Mouse (Mus musculus): ENCODE measurements around the gene Ctsd. TPM values are rescaled to one million over a fixed set of nuclear protein-coding genes. Genes with fewer than 3 reads are reported as not detected.

Ctsd gene
- polyA plus RNA-seq, 1 experiment from 2014 or later, result 183 TPM

DNA sequence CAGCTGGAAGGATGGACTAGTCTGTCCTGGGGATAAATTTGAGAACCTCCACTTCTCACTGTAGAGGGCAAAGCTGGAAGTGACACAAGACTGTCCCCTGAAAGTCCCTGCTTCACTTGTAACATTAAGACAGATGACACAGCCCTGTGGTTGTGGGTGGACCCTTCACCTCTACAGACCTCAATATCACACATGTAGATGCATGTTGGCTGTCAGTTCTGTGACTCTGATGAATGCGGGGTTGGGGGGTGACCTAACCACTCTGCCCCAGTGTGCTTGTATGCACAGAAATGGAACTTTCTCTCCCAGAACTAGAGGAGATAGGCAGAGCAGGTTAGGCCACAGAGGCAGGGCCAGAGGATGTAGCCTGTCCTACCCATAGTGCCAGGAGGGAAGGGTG, 8.8 kb upstream of the Ctsd start:
- H3K4me3 ChIP-seq, result no peak overlapping the region
- peaks cover 10% of the 10 kb centered on the region for H3K4me1 ChIP-seq
- H3K36me3 ChIP-seq, result no peaks in the 10 kb centered on the region
- no peak overlapping the region for H3K4me2 ChIP-seq (replicated peaks)
- 91% methylated on average over 1 of the region's 1 CpGs for WGBS
- ATAC-seq (ENCODE audit: low FRiP score, low read depth), result no peak
- no peaks in the 10 kb centered on the region for H3K9me3 ChIP-seq
- peaks cover 4% of the 10 kb centered on the region for H3K27me3 ChIP-seq
- no peak overlapping the region for H3K27ac ChIP-seq (replicated peaks)
- H3K9ac ChIP-seq (replicated peaks), result no peak overlapping the region

- no peak for ATAC-seq (ENCODE audit: low FRiP score, low read depth)
- Histone ChIP-seq H3K4me2 (replicated peaks) (no peak overlapping the region), H3K9me3 (no peaks in the 10 kb centered on the region), H3K27ac (replicated peaks) (no peak overlapping the region), H3K9ac (replicated peaks) (no peak overlapping the region), H3K27me3 (peaks cover 4% of the 10 kb centered on the region), H3K36me3 (no peaks in the 10 kb centered on the region), H3K4me3 (no peak overlapping the region), H3K4me1 (peaks cover 3% of the 10 kb centered on the region)
- WGBS, result 88% methylated on average over 4 of the region's 4 CpGs
Observed at GRCm38 (mm10) chr7:142395472-142395871, 7.6 kb upstream of the Ctsd start.

GRCm38 (mm10) chr7:142394261-142395190, 6.7 kb upstream of the Ctsd start:
- 65% methylated on average over 6 of the region's 6 CpGs for WGBS

GRCm38 (mm10) chr7:142393191-142393590, 5.4 kb upstream of the Ctsd start:
- H3K4me3 ChIP-seq, result no peak overlapping the region
- H3K4me2 ChIP-seq (replicated peaks), result no peak overlapping the region
- H3K9ac ChIP-seq (replicated peaks), result no peak overlapping the region
- no peaks in the 10 kb centered on the region for H3K4me1 ChIP-seq
- H3K27ac ChIP-seq (replicated peaks), result no peak overlapping the region
- peaks cover 9% of the 10 kb centered on the region for H3K27me3 ChIP-seq
- no peaks in the 10 kb centered on the region for H3K9me3 ChIP-seq
- 29% methylated on average over 4 of the region's 4 CpGs for WGBS
- no peak for ATAC-seq (ENCODE audit: low FRiP score, low read depth)
- no peaks in the 10 kb centered on the region for H3K36me3 ChIP-seq

More at GRCm38 (mm10) chr7:142394261-142395190, 6.7 kb upstream of the Ctsd start:
- Histone ChIP-seq H3K27me3 (peaks cover 12% of the 10 kb centered on the region), H3K9ac (replicated peaks) (no peak overlapping the region), H3K9me3 (no peaks in the 10 kb centered on the region), H3K4me3 (no peak overlapping the region), H3K36me3 (no peaks in the 10 kb centered on the region), H3K27ac (replicated peaks) (no peak overlapping the region), H3K4me1 (no peaks in the 10 kb centered on the region), H3K4me2 (replicated peaks) (no peak overlapping the region)
- no peak for ATAC-seq (ENCODE audit: low FRiP score, low read depth)

- ATAC-seq (ENCODE audit: low FRiP score, low read depth), result no peak
- Histone ChIP-seq H3K9ac (replicated peaks) (no peak overlapping the region), H3K27me3 (peaks cover 7% of the 10 kb centered on the region), H3K27ac (replicated peaks) (no peak overlapping the region), H3K4me2 (replicated peaks) (no peak overlapping the region), H3K4me1 (peaks cover 6% of the 10 kb centered on the region), H3K9me3 (no peaks in the 10 kb centered on the region), H3K4me3 (no peak overlapping the region), H3K36me3 (no peaks in the 10 kb centered on the region)
- WGBS, result 66% methylated on average over 4 of the region's 4 CpGs
Observed at GRCm38 (mm10) chr7:142391609-142392008, 3.8 kb upstream of the Ctsd start.

DNA sequence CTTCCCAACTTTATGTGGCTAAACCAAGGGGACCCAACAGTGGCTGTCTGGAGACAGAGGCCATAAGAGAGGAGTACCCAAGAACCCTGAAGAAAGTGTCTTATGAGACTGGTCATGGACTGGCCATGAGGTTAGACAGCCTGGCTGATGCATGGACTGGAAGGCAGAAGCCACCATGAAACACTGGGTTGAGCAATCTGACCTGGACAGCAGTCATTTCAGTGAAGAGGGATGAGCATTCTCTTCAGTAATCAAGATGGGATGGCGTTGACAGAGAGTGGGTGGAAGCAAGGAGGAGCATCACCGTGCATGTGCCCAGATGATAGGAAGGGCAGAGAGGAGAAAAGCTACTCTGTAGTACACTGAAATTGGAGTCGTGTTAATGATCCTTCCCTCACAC, 3.3 kb upstream of the Ctsd start:
- Histone ChIP-seq H3K9ac (replicated peaks) (no peak overlapping the region), H3K4me2 (replicated peaks) (no peak overlapping the region), H3K36me3 (no peaks in the 10 kb centered on the region), H3K4me1 (peaks cover 11% of the 10 kb centered on the region), H3K4me3 (no peak overlapping the region), H3K9me3 (no peaks in the 10 kb centered on the region), H3K27ac (replicated peaks) (no peak overlapping the region), H3K27me3 (peaks cover 7% of the 10 kb centered on the region)
- ATAC-seq (ENCODE audit: low FRiP score, low read depth), result no peak
- 88% methylated on average over 3 of the region's 3 CpGs for WGBS

- Histone ChIP-seq H3K27me3 (peaks cover 7% of the 10 kb centered on the region), H3K9ac (replicated peaks) (no peak overlapping the region), H3K4me3 (no peak overlapping the region), H3K4me2 (replicated peaks) (no peak overlapping the region), H3K4me1 (peaks cover 13% of the 10 kb centered on the region), H3K36me3 (peaks cover 8% of the 10 kb centered on the region), H3K27ac (replicated peaks) (no peak overlapping the region), H3K9me3 (no peaks in the 10 kb centered on the region)
- no peak for ATAC-seq (ENCODE audit: low FRiP score, low read depth)
- 92% methylated on average over 3 of the region's 3 CpGs for WGBS
Observed at GRCm38 (mm10) chr7:142389961-142390650, 2.3 kb upstream of the Ctsd start.

DNA sequence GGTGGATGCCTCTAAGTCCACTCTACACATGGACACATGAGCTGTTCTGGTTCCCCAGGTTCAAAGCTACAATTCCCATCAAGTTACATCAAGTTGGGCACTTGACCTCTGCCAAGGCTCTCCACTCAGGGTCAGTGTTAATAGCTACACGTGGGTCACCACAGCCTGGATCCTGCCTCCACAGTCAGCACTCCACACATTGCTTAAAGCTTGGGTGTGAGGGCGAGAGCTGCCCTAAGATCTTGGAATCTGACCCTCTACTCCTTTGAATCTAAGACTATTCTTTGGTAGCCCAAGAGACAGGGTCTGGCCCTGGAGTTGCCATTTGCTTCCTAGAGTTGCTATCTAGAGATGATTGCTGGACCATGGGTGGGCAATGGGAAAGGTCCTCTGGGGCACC, 902 bp upstream of the Ctsd start:
- H3K9ac ChIP-seq (replicated peaks), result no peak overlapping the region
- no peak overlapping the region for H3K4me3 ChIP-seq
- no peaks in the 10 kb centered on the region for H3K9me3 ChIP-seq
- no peak overlapping the region for H3K27ac ChIP-seq (replicated peaks)
- 91% methylated on average over 2 of the region's 2 CpGs for WGBS
- peaks cover 21% of the 10 kb centered on the region for H3K36me3 ChIP-seq
- H3K27me3 ChIP-seq, result peaks cover 7% of the 10 kb centered on the region
- no peak overlapping the region for H3K4me2 ChIP-seq (replicated peaks)
- peaks cover 13% of the 10 kb centered on the region for H3K4me1 ChIP-seq
- ATAC-seq (ENCODE audit: low FRiP score, low read depth), result no peak

- H3K9me3 ChIP-seq, result no peaks in the 10 kb centered on the region
- H3K4me1 ChIP-seq, result peaks cover 13% of the 10 kb centered on the region
- H3K27ac ChIP-seq (replicated peaks), result peak overlapping the region; percentile 30; the same call in 1 of the 2 replicates
- H3K9ac ChIP-seq (replicated peaks), result 0 out of 2 replicates have a peak overlapping the region, but pooled peaks have one; percentile 6
- peaks cover 7% of the 10 kb centered on the region for H3K27me3 ChIP-seq
- peak; percentile 43; the same call in 1 of the 2 replicates for ATAC-seq (ENCODE audit: low FRiP score, low read depth)
- peak overlapping the region; percentile 80 for H3K4me3 ChIP-seq
- H3K36me3 ChIP-seq, result peaks cover 27% of the 10 kb centered on the region
- WGBS, result 96% methylated on average over 1 of the region's 1 CpGs
- peak overlapping the region; percentile 71 for H3K4me2 ChIP-seq (replicated peaks)
Observed at GRCm38 (mm10) chr7:142388198-142388597, 360 bp upstream of the Ctsd start.

GRCm38 (mm10) chr7:142386621-142387201, 1.1 kb downstream of the Ctsd start:
- peaks cover 13% of the 10 kb centered on the region for H3K4me1 ChIP-seq
- ATAC-seq (ENCODE audit: low FRiP score, low read depth), result 0 out of 2 replicates have a peak, but pooled peaks have one; percentile 13
- H3K4me2 ChIP-seq (replicated peaks), result peak overlapping the region; percentile 71
- H3K36me3 ChIP-seq, result peaks cover 42% of the 10 kb centered on the region
- no peak overlapping the region for H3K27ac ChIP-seq (replicated peaks)
- H3K4me3 ChIP-seq, result peak overlapping the region; percentile 80
- H3K27me3 ChIP-seq, result peaks cover 7% of the 10 kb centered on the region
- no peaks in the 10 kb centered on the region for H3K9me3 ChIP-seq
- H3K9ac ChIP-seq (replicated peaks), result peak overlapping the region; percentile 85
- WGBS, result 67% methylated on average over 6 of the region's 6 CpGs

DNA sequence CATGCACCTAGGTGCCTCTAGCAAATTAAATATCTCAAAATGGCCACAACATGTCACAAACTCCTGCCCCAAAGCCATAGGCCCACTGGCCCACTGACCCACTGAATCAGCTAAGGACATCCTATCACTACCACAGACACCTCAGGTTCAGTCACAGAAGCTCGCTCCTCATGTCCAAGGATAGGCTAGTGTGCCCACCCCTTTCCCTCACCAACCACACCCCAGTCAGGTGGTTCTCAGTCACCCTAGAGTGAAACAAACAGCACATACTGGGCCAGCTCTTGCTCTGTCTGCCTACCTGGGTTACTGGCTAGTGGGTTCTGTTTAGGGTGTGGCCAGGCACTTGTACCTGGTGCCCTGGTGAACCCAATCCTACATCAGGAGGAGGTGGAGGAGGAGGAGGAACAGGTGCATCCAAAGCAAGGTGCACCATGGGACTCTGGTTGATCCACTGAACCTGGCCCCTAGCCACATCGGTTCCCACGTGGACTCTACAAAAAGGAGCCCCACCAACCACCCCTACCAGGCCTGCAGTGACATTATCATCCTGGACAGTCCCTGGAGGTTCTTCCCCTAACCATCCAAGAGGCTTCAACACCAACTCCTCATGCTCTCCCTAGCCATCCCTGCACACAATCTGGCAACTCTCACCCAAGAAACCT, 2.0 kb downstream of the Ctsd start:
- H3K9ac ChIP-seq (replicated peaks), result no peak overlapping the region
- H3K27me3 ChIP-seq, result peaks cover 7% of the 10 kb centered on the region
- H3K4me1 ChIP-seq, result peaks cover 13% of the 10 kb centered on the region
- peak overlapping the region; percentile 71 for H3K4me2 ChIP-seq (replicated peaks)
- H3K27ac ChIP-seq (replicated peaks), result no peak overlapping the region
- peak overlapping the region; percentile 80; the same call in 1 of the 2 replicates for H3K4me3 ChIP-seq
- no peak for ATAC-seq (ENCODE audit: low FRiP score, low read depth)
- WGBS, result 95% methylated on average over 3 of the region's 3 CpGs
- H3K36me3 ChIP-seq, result peaks cover 50% of the 10 kb centered on the region
- no peaks in the 10 kb centered on the region for H3K9me3 ChIP-seq
